In the genomic region with DNA sequence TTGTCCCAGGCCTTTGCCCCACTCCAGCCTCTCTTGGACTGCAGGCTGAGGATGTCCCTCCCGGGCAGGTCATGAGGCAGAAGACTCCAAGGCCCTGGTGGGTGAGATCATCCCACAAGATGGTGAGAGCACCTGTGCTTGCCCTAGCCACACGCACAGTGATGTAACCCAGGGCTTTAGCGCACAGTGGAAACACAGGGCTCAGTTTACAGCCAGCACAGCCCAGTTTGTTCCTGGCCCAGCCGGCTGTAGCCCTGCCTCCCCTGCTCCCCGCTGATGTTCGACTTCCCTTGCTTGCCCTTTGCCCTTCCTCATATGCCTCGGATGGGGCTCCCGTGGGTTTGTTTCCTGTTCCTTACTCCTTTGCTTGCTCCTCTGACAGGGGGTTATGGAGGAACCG, we compare ENCODE assay signal across 9 mouse cellular contexts. TPM values are rescaled to one million over a fixed set of nuclear protein-coding genes. Genes with fewer than 3 reads are reported as not detected.
A peak's percentile ranks its signal among the peaks of the same experiment; 100 is the strongest.
DNase-seq lines count a peak whose midpoint lies in the region; ATAC-seq and TF ChIP-seq lines count a peak whose summit lies in the region.
"Had no signal": no experiment of that assay in that cellular context is flagged by ENCODE, and none has a peak within 500 bp of the region (broad histone marks: within the 10 kb centered on the region; RNA-seq: fewer than 3 reads in every experiment).

No protein-coding gene starts in this region.

- no peak for TF ChIP-seq CTCF in C2C12 (IDR thresholded peaks at IDR 0.05; ENCODE audit: control insufficient read depth, insufficient read depth, insufficient read length)

- no peak for DNase-seq in heart, embryonic 10.5 days (ENCODE audit: low spot score)
- DNase-seq in heart, adult 8-10 months (ENCODE audit: low spot score), result no peak
- DNase-seq in embryonic facial prominence, embryonic 11.5 days (ENCODE audit: low spot score), result peak; percentile 35
- no peak for DNase-seq in urinary bladder, adult 2 months (ENCODE audit: low spot score)
- no peak for DNase-seq in frontal cortex, postnatal 14 days (ENCODE audit: low spot score in 2 of 2)
- DNase-seq in urinary bladder, postnatal 10 days (ENCODE audit: low spot score), result no peak

- peaks cover 70% of the 10 kb centered on the region for H3K4me1 ChIP-seq in heart, embryonic 10.5 days
- no peaks in the 10 kb centered on the region for H3K4me1 ChIP-seq in embryonic facial prominence, embryonic 11.5 days (ENCODE audit: control insufficient read depth, insufficient read depth, low read length)
- peaks cover 12% of the 10 kb centered on the region for H3K4me1 ChIP-seq in liver, embryonic 16.5 days (ENCODE audit: control insufficient read depth, low read depth, low read length)

- ATAC-seq in embryonic facial prominence, embryonic 11.5 days (replicated peaks; ENCODE audit: insufficient number of reproducible peaks, low FRiP score, low TSS enrichment, low read depth), result no peak
- peak; percentile 77 for ATAC-seq in liver, embryonic 16.5 days (ENCODE audit: low read depth)

- 53% methylated on average over 9 of the region's 9 CpGs for WGBS in heart, embryonic 10.5 days
- whole genome bisulfite sequencing in embryonic facial prominence, embryonic 11.5 days, result 43% methylated on average over 9 of the region's 9 CpGs
- WGBS in liver, embryonic 16.5 days (ENCODE audit: insufficient replicate concordance), result 17% methylated on average over 9 of the region's 9 CpGs

- H3K9me3 ChIP-seq in heart, embryonic 10.5 days, result no peaks in the 10 kb centered on the region
- no peaks in the 10 kb centered on the region for H3K9me3 ChIP-seq in embryonic facial prominence, embryonic 11.5 days (replicated peaks; ENCODE audit: control insufficient read depth, low read length)
- no peaks in the 10 kb centered on the region for H3K9me3 ChIP-seq in liver, embryonic 16.5 days (replicated peaks; ENCODE audit: control insufficient read depth, low read length)
- H3K9me3 ChIP-seq: G1E had no signal

- peaks cover 80% of the 10 kb centered on the region for H3K36me3 ChIP-seq in heart, embryonic 10.5 days
- no peaks in the 10 kb centered on the region for H3K36me3 ChIP-seq in C2C12 (ENCODE audit: control insufficient read depth, insufficient read depth)
- H3K36me3 ChIP-seq in embryonic facial prominence, embryonic 11.5 days (replicated peaks; ENCODE audit: control insufficient read depth, insufficient read depth, low read depth, low read length), result no peaks in the 10 kb centered on the region
- no peaks in the 10 kb centered on the region for H3K36me3 ChIP-seq in liver, embryonic 16.5 days (ENCODE audit: control insufficient read depth, insufficient read depth)

- H3K9ac ChIP-seq in embryonic facial prominence, embryonic 11.5 days (replicated peaks; ENCODE audit: low read length), result no peak overlapping the region
- H3K9ac ChIP-seq in liver, embryonic 16.5 days (ENCODE audit: low read depth, low read length), result no peak overlapping the region

- H3K4me2 ChIP-seq in embryonic facial prominence, embryonic 11.5 days (ENCODE audit: low read depth, low read length), result no peak overlapping the region
- H3K4me2 ChIP-seq in liver, embryonic 16.5 days (ENCODE audit: low read depth, low read length), result no peak overlapping the region

- H3K79me2 ChIP-seq in C2C12 (ENCODE audit: control insufficient read depth, insufficient read depth), result no peaks in the 10 kb centered on the region

- no peaks in the 10 kb centered on the region for H3K27me3 ChIP-seq in heart, embryonic 10.5 days (ENCODE audit: insufficient read depth, poor library complexity, severe bottlenecking)
- H3K27me3 ChIP-seq in C2C12 (ENCODE audit: control insufficient read depth, insufficient read depth, insufficient read length), result peaks cover 14% of the 10 kb centered on the region
- H3K27me3 ChIP-seq in embryonic facial prominence, embryonic 11.5 days (ENCODE audit: control insufficient read depth, insufficient read depth, low read length), result no peaks in the 10 kb centered on the region
- no peaks in the 10 kb centered on the region for H3K27me3 ChIP-seq in liver, embryonic 16.5 days (ENCODE audit: control insufficient read depth, insufficient read depth, low read depth, low read length)

- H3K27ac ChIP-seq in heart, embryonic 10.5 days, result peak overlapping the region; percentile 91
- H3K27ac ChIP-seq in embryonic facial prominence, embryonic 11.5 days (replicated peaks; ENCODE audit: low read depth, low read length), result no peak overlapping the region
- H3K27ac ChIP-seq in liver, embryonic 16.5 days (ENCODE audit: low read length), result peak overlapping the region; percentile 26; the same call in 1 of the 2 replicates

- H3K4me3 ChIP-seq in heart, embryonic 10.5 days, result no peak overlapping the region
- H3K4me3 ChIP-seq in C2C12 (ENCODE audit: insufficient read depth, poor library complexity, severe bottlenecking), result no peak overlapping the region
- no peak overlapping the region for H3K4me3 ChIP-seq in embryonic facial prominence, embryonic 11.5 days (ENCODE audit: low read depth, low read length)
- H3K4me3 ChIP-seq in liver, embryonic 16.5 days (ENCODE audit: low read depth, low read length), result no peak overlapping the region

- H3ac ChIP-seq in C2C12 (ENCODE audit: control insufficient read depth, insufficient read length, low read depth), result no peak overlapping the region

- H3K79me3 ChIP-seq in C2C12 (ENCODE audit: low read depth), result no peaks in the 10 kb centered on the region

TF ChIP-seq in C2C12, 6 proteins besides CTCF, POLR2A, EP300 and RAD21:
- TF ChIP-seq MYOD1 (IDR thresholded peaks at IDR 0.05; ENCODE audit: control insufficient read depth, insufficient read length, low read depth), result peak; percentile 80
- no peak for TF ChIP-seq CEBPB (IDR thresholded peaks at IDR 0.05; ENCODE audit: low read depth)

RNA-seq across cellular contexts. Expression of a gene that starts 17.1 kb away (rescaled TPM):
- polyA plus RNA-seq in heart, embryonic 10.5 days (2016; fragmentation: Nextera tagmentation; extraction: Ambion mirVana), result 15.1 and 31.8 TPM in 2 replicates
- total RNA-seq in heart, adult 8-10 months (2022), result 100 to 1,000 TPM; 138 to 167 (median 145) TPM
- 0.14 TPM for polyA plus RNA-seq in C2C12 (2012; fragmentation: generic; extraction: Trizol)
- polyA plus RNA-seq in embryonic facial prominence, embryonic 11.5 days (2014; fragmentation: Nextera tagmentation; extraction: Ambion mirVana), result 0.17 and 0.35 TPM in 2 replicates
- 0.09 and 0.20 TPM in 2 replicates for polyA plus RNA-seq in liver, embryonic 16.5 days (2015; fragmentation: Nextera tagmentation; extraction: Ambion mirVana)
- 0.03 and 0.13 TPM in 2 replicates for polyA plus RNA-seq in urinary bladder, adult 2 months (2012; rRNA removed)

RNA-seq across cellular contexts. Expression of a gene that starts 40.1 kb away (rescaled TPM):
- polyA plus RNA-seq in heart, embryonic 10.5 days (2016; fragmentation: Nextera tagmentation; extraction: Ambion mirVana), result 0.09 and 0.17 TPM in 2 replicates
- under 1 TPM in 3 of 4 experiments, not detected in 1; 0.09 to 0.31 (median 0.16) TPM for total RNA-seq in heart, adult 8-10 months (2022)
- 0.01 TPM for polyA plus RNA-seq in C2C12 (2012; fragmentation: generic; extraction: Trizol)
- 0.07 TPM in 1 of 2 replicates, not detected in the other for polyA plus RNA-seq in embryonic facial prominence, embryonic 11.5 days (2014; fragmentation: Nextera tagmentation; extraction: Ambion mirVana)
- polyA plus RNA-seq in liver, embryonic 16.5 days (2015; fragmentation: Nextera tagmentation; extraction: Ambion mirVana), result 0.90 and 0.96 TPM in 2 replicates
- 0.01 and 0.03 TPM in 2 replicates for polyA plus RNA-seq in urinary bladder, adult 2 months (2012; rRNA removed)
- total RNA-seq: G1E had no signal
- polyA plus RNA-seq: G1E had no signal

Comparison
In these comparisons a context has a peak if more than half of its experiments do, and no peak if none do; other contexts are left out.
1. RNA of a gene that starts 17.1 kb away (polyA plus RNA-seq): 15.1 to 31.8 TPM in heart, embryonic 10.5 days; 0.09 to 0.20 TPM in liver, embryonic 16.5 days, 0.17 to 0.35 TPM in embryonic facial prominence, embryonic 11.5 days, 0.14 TPM in C2C12 (single experiment) and 0.03 to 0.13 TPM in urinary bladder, adult 2 months; every median in the first group is over 10 times any median in the second.